Mouse (Mus musculus) stomach, embryonic 14.5 days (tissue): ENCODE data around the gene Gm21969. TPM values are rescaled to one million over a fixed set of nuclear protein-coding genes. Genes with fewer than 3 reads are reported as not detected.

ENCODE experiments used
- ATAC-seq: fragments of 200-750 bp; cut with Nextera tagmentation; 2 replicates; pipeline ENCODE4 v1.8.0; 2017; ENCODE audit warnings: low read depth, moderate TSS enrichment; ENCODE audit not compliant: insufficient number of reproducible peaks, insufficient read depth, low FRiP score
- H3K27ac ChIP-seq: fragments of 300-500 bp; sonication (generic); 2 replicates; pipeline ENCODE4 v1.5.1; 2014; ENCODE audit warnings: mild to moderate bottlenecking, low read length, moderate library complexity, mixed read lengths
- H3K27me3 ChIP-seq: fragments of 300-500 bp; sonication (generic); 2 replicates; pipeline ENCODE4 v1.6.1; 2014; ENCODE audit warnings: low read length, control low read depth, mixed read lengths; ENCODE audit not compliant: control insufficient read depth, insufficient read depth
- H3K36me3 ChIP-seq: fragments of 300-500 bp; sonication (generic); 2 replicates; pipeline ENCODE4 v1.6.1; 2014; ENCODE audit warnings: mild to moderate bottlenecking, control low read depth, low read length, moderate library complexity, mixed read lengths; ENCODE audit not compliant: control insufficient read depth, insufficient read depth
- H3K4me1 ChIP-seq: fragments of 300-500 bp; sonication (generic); 2 replicates; pipeline ENCODE4 v1.6.1; 2014; ENCODE audit warnings: low read length, control low read depth, mixed read lengths; ENCODE audit not compliant: control insufficient read depth, insufficient read depth
- H3K4me2 ChIP-seq: fragments of 300-500 bp; sonication (generic); replicated peaks from 2 replicates; pipeline ENCODE4 v1.6.1; 2014; ENCODE audit warnings: low read depth, low read length, control low read depth
- H3K4me3 ChIP-seq: fragments of 300-500 bp; sonication (generic); 2 replicates; pipeline ENCODE4 v1.5.1; 2014; ENCODE audit warnings: low read depth, low read length, control low read depth
- H3K9ac ChIP-seq: fragments of 300-500 bp; sonication (generic); replicated peaks from 2 replicates; pipeline ENCODE4 v1.6.1; 2014; ENCODE audit warnings: low read depth, mild to moderate bottlenecking, control low read depth, low read length, moderate library complexity, mixed read lengths
- H3K9me3 ChIP-seq: fragments of 300-500 bp; sonication (generic); 2 replicates; pipeline ENCODE4 v1.6.1; 2016; ENCODE audit warnings: low read depth, low read length, control low read depth; ENCODE audit not compliant: control insufficient read depth
- WGBS: fragments of 180-500 bp; shearing (Covaris S2); extraction: QIAGEN DNeasy Blood & Tissue Kit; methylation state at CpG from one replicate; pipeline ENCODE4 v1.1.7; 2014; 5-methylcytosine and 5-hydroxymethylcytosine counted together
- polyA plus RNA-seq: library from polyadenylated mRNA; unstranded; fragments of >200 nt; fragmentation: Nextera tagmentation; extraction: Ambion mirVana; gene quantifications from 2 replicates; pipeline ENCODE4 v1.2.1, GENCODE M21; 2014

The Gm21969 gene
- polyA plus RNA-seq, 1 experiment from 2014 or later: not detected

- Histone ChIP-seq H3K4me2 (no peak overlapping the region), H3K9me3 (no peaks in the 10 kb centered on the region), H3K27me3 (no peaks in the 10 kb centered on the region), H3K4me1 (no peaks in the 10 kb centered on the region), H3K9ac (no peak overlapping the region), H3K4me3 (no peak overlapping the region), H3K36me3 (no peaks in the 10 kb centered on the region), H3K27ac (no peak overlapping the region)
- WGBS: 65% methylated on average over 10 of the region's 10 CpGs
- no peak for ATAC-seq
Observed at GRCm38 (mm10) chr4:139630171-139630570, 27.2 kb downstream of the Gm21969 start.

- H3K4me3 ChIP-seq: no peak overlapping the region
- no peak overlapping the region for H3K27ac ChIP-seq
- no peak overlapping the region for H3K9ac ChIP-seq
- H3K36me3 ChIP-seq: no peaks in the 10 kb centered on the region
- no peaks in the 10 kb centered on the region for H3K9me3 ChIP-seq
- H3K4me1 ChIP-seq: no peaks in the 10 kb centered on the region
- H3K4me2 ChIP-seq: no peak overlapping the region
- ATAC-seq: no peak
- H3K27me3 ChIP-seq: no peaks in the 10 kb centered on the region
- 62% methylated on average over 5 of the region's 5 CpGs for WGBS
Observed at GRCm38 (mm10) chr4:139631141-139631540, 28.2 kb downstream of the Gm21969 start.

DNA sequence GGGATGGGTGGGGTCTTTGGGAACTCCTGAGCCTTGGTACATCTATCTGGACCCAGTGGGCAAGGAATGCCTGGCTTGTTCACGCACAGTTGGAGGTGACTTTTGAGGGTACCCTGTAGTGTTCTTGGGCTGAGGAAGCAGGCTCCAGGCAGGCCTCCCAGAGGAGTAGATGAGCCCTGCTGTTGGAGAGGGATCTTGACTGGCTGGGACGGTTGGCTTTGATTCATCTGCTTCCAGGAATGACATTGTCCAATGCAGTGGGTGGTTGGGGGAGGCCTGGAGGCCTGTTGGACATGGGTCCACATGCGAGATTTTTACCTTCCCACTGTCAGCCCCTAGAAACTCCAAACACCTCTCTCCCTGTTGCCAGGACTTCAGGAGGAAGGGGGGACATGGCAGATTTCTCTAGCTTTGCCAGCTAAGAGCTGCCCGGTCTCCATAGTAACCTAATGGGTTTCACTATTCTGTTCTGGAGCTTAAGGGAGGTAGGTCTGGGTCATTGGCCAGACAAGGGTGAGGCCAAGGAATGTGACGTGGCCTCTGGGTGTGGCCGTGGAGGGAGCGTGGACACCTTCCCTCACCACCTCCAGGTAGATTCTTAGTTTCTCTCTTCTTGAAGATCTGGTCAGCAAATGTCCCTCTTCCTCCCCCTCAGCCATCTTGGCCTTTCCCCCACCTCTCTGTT, 28.7 kb downstream of the Gm21969 start:
- no peaks in the 10 kb centered on the region for H3K9me3 ChIP-seq
- ATAC-seq: no peak

GRCm38 (mm10) chr4:139632254-139632580, 29.2 kb downstream of the Gm21969 start:
- 84% methylated on average over 10 of the region's 10 CpGs for WGBS
- no peak for ATAC-seq

More for the DNA sequence above, 28.7 kb downstream of the Gm21969 start:
- H3K4me1 ChIP-seq: no peaks in the 10 kb centered on the region
- H3K4me3 ChIP-seq: no peak overlapping the region
- 89% methylated on average over 7 of the region's 7 CpGs for WGBS
- H3K27ac ChIP-seq: no peak overlapping the region
- no peaks in the 10 kb centered on the region for H3K36me3 ChIP-seq
- H3K27me3 ChIP-seq: no peaks in the 10 kb centered on the region
- H3K9ac ChIP-seq: no peak overlapping the region
- no peak overlapping the region for H3K4me2 ChIP-seq

GRCm38 (mm10) chr4:139636373-139636772, 33.4 kb downstream of the Gm21969 start:
- no peak overlapping the region for H3K4me2 ChIP-seq
- H3K9me3 ChIP-seq: no peaks in the 10 kb centered on the region
- no peaks in the 10 kb centered on the region for H3K4me1 ChIP-seq
- no peak overlapping the region for H3K27ac ChIP-seq
- no peaks in the 10 kb centered on the region; the same call in 1 of the 2 replicates for H3K36me3 ChIP-seq
- H3K27me3 ChIP-seq: no peaks in the 10 kb centered on the region
- H3K4me3 ChIP-seq: no peak overlapping the region
- no peak overlapping the region for H3K9ac ChIP-seq
- ATAC-seq: no peak
- 27% methylated on average over 7 of the region's 7 CpGs for WGBS

More at GRCm38 (mm10) chr4:139632254-139632580, 29.2 kb downstream of the Gm21969 start:
- Histone ChIP-seq H3K4me3 (no peak overlapping the region), H3K36me3 (no peaks in the 10 kb centered on the region), H3K9ac (no peak overlapping the region), H3K9me3 (no peaks in the 10 kb centered on the region), H3K27ac (no peak overlapping the region), H3K4me1 (no peaks in the 10 kb centered on the region), H3K4me2 (no peak overlapping the region), H3K27me3 (no peaks in the 10 kb centered on the region)

DNA sequence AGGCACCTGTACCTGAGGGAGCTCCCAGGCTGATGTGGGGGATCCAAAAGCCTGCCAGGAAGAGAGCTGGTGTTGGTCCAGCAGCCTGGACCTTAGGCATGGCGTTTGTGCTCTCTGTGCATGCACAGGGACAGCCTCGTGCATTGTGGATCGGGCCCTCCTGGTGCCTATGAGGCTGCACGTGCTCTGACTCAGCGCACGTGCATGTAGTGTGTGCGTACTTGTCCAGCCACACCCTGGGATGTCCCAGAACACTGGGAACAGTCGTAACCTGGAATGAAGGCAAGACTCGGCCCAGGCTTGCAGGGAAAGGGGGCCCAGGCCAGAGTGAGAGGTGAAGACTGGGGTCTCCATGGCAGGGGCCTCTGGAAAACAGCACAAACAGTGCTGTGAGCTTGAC, 34.9 kb downstream of the Gm21969 start:
- no peaks in the 10 kb centered on the region; the same call in 1 of the 2 replicates for H3K36me3 ChIP-seq
- H3K9me3 ChIP-seq: no peaks in the 10 kb centered on the region
- ATAC-seq: no peak
- H3K27me3 ChIP-seq: no peaks in the 10 kb centered on the region
- no peak overlapping the region for H3K4me3 ChIP-seq
- H3K4me2 ChIP-seq: no peak overlapping the region
- H3K27ac ChIP-seq: no peak overlapping the region
- no peak overlapping the region for H3K9ac ChIP-seq
- WGBS: 89% methylated on average over 9 of the region's 9 CpGs
- H3K4me1 ChIP-seq: 0 out of 2 replicates have a peak, but pooled peaks cover 3% of the 10 kb centered on the region

DNA sequence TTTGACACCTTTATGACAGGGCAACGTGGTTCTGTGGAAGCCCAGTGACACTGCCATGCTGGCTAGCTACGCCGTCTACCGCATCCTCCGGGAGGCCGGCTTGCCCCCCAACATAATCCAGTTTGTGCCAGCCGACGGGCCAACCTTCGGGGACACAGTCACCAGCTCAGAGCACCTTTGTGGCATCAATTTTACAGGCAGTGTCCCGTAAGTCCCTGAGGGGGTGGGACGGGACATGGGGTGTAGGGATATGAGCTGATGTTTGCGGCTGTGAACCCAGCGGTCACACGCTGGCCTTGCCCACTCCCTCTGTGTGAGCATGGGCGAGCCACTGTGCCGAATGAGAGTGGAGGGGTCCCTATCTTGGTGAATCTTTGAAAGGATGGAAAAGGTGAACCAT, 35.4 kb downstream of the Gm21969 start:
- WGBS: 93% methylated on average over 16 of the region's 16 CpGs
- H3K36me3 ChIP-seq: no peaks in the 10 kb centered on the region; the same call in 1 of the 2 replicates

GRCm38 (mm10) chr4:139639801-139640200, 36.8 kb downstream of the Gm21969 start:
- WGBS: 49% methylated on average over 12 of the region's 12 CpGs
- Histone ChIP-seq H3K4me3 (no peak overlapping the region), H3K9ac (no peak overlapping the region), H3K4me2 (no peak overlapping the region), H3K9me3 (no peaks in the 10 kb centered on the region), H3K27ac (no peak overlapping the region), H3K36me3 (no peaks in the 10 kb centered on the region; the same call in 1 of the 2 replicates), H3K4me1 (0 out of 2 replicates have a peak, but pooled peaks cover 3% of the 10 kb centered on the region), H3K27me3 (no peaks in the 10 kb centered on the region)
- ATAC-seq: no peak

More for the DNA sequence above, 35.4 kb downstream of the Gm21969 start:
- Histone ChIP-seq H3K27me3 (no peaks in the 10 kb centered on the region), H3K27ac (no peak overlapping the region), H3K9me3 (no peaks in the 10 kb centered on the region), H3K4me2 (no peak overlapping the region), H3K4me1 (0 out of 2 replicates have a peak, but pooled peaks cover 3% of the 10 kb centered on the region), H3K9ac (no peak overlapping the region), H3K4me3 (no peak overlapping the region)
- ATAC-seq: no peak

DNA sequence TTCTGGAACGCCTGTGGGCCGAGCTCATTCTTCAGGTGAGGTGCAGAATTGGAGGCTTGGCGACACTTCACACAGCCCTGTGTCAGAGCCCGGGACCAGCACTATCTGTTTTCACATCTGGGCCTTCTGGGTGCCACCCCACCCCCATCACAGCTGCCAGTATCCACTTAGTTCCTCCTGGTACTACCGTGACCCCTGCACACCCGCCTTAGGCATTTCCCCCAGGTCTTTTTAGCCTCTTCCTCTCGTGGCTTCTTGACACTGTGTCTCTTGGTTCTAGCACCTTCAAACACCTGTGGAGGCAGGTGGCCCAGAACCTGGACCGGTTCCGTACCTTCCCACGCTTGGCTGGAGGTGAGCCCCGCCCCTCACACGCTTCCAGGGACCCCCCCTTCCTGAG, 37.3 kb downstream of the Gm21969 start:
- H3K27me3 ChIP-seq: no peaks in the 10 kb centered on the region
- H3K27ac ChIP-seq: no peak overlapping the region
- 69% methylated on average over 12 of the region's 12 CpGs for WGBS
- no peak overlapping the region for H3K4me3 ChIP-seq
- H3K9me3 ChIP-seq: no peaks in the 10 kb centered on the region
- no peak overlapping the region for H3K9ac ChIP-seq
- 0 out of 2 replicates have a peak, but pooled peaks cover 3% of the 10 kb centered on the region for H3K4me1 ChIP-seq
- no peak for ATAC-seq
- H3K4me2 ChIP-seq: no peak overlapping the region
- no peaks in the 10 kb centered on the region; the same call in 1 of the 2 replicates for H3K36me3 ChIP-seq
